Mouse (Mus musculus) brain, adult 10 weeks (tissue): ENCODE measurements around the gene Dnajb8. TPM values are rescaled to one million over a fixed set of nuclear protein-coding genes. Genes with fewer than 3 reads are reported as not detected.

Source experiments
- polyA plus RNA-seq: library from polyadenylated mRNA; stranded (reverse); fragments of 350-450 nt; fragmentation: Illumina TruSeq; extraction: RNeasy Lipid Tissue Mini Kit (QIAGEN cat#74804); gene quantifications from one replicate; pipeline ENCODE4 v1.2.3, GENCODE M21; 2015; ENCODE audit warnings: low read depth, low replicate concordance

The Dnajb8 gene
- not detected for polyA plus RNA-seq

GRCm38 (mm10) chr6:88221968-88222367 is at the start of gene Dnajb8:
Dnajb8 (plus strand) TSS chr6:88222268.

GRCm38 (mm10) chr6:88193433-88194052 is 28.5 kb upstream of the Dnajb8 start, which contains the start of gene Gata2:
Gata2 (plus strand) TSS chr6:88193891.

Other genes with a start within 250 kb of the Dnajb8 start
- 20.5 TPM for gene H1fx, start 240.6 kb upstream of the Dnajb8 start, polyA plus RNA-seq
- gene Rab7, start 177.0 kb upstream of the Dnajb8 start, polyA plus RNA-seq: 426 TPM
- gene Rpn1, start 137.8 kb upstream of the Dnajb8 start, polyA plus RNA-seq: 141 TPM
- 3.0 TPM for gene Gata2, start 28.4 kb upstream of the Dnajb8 start, polyA plus RNA-seq
- gene Eefsec, start 224.3 kb downstream of the Dnajb8 start, polyA plus RNA-seq: 14.0 TPM
- gene Ruvbl1, start 243.1 kb downstream of the Dnajb8 start, polyA plus RNA-seq: 49.7 TPM